Mouse (Mus musculus) embryonic facial prominence, embryonic 12.5 days (tissue): ENCODE results near the gene 6430628N08Rik. TPM values are rescaled to one million over a fixed set of nuclear protein-coding genes. Genes with fewer than 3 reads are reported as not detected.

Experiments used
- ATAC-seq: fragments of 200-750 bp; cut with Nextera tagmentation; 2 replicates; pipeline ENCODE4 v1.8.0; 2017; ENCODE audit not compliant: insufficient number of reproducible peaks, insufficient read depth, low FRiP score, low TSS enrichment
- H3K27ac ChIP-seq: fragments of 300-500 bp; sonication (generic); 2 replicates; pipeline ENCODE4 v1.5.1; 2016; ENCODE audit warnings: mild to moderate bottlenecking
- H3K27me3 ChIP-seq: fragments of 300-500 bp; sonication (generic); 2 replicates; pipeline ENCODE4 v1.6.1; 2016; ENCODE audit warnings: mild to moderate bottlenecking, moderate library complexity
- H3K36me3 ChIP-seq: fragments of 300-500 bp; sonication (generic); 2 replicates; pipeline ENCODE4 v1.6.1; 2016; ENCODE audit warnings: mild to moderate bottlenecking
- H3K4me1 ChIP-seq: fragments of 300-500 bp; sonication (generic); 2 replicates; pipeline ENCODE4 v1.6.1; 2016
- H3K4me2 ChIP-seq: fragments of 300-500 bp; sonication (generic); replicated peaks from 2 replicates; pipeline ENCODE4 v1.6.1; 2016; ENCODE audit warnings: mild to moderate bottlenecking, moderate library complexity
- H3K4me3 ChIP-seq: fragments of 300-500 bp; sonication (generic); 2 replicates; pipeline ENCODE4 v1.5.1; 2016; ENCODE audit warnings: mild to moderate bottlenecking
- H3K9ac ChIP-seq: fragments of 300-500 bp; sonication (generic); 2 replicates; pipeline ENCODE4 v1.6.1; 2016; ENCODE audit warnings: mild to moderate bottlenecking, moderate library complexity
- H3K9me3 ChIP-seq: fragments of 300-500 bp; sonication (generic); 2 replicates; pipeline ENCODE4 v1.6.1; 2016; ENCODE audit warnings: mild to moderate bottlenecking, moderate library complexity
- WGBS: fragments of 180-500 bp; shearing (Covaris S2); methylation state at CpG from one replicate; pipeline ENCODE4 v1.1.7; 2016; 5-methylcytosine and 5-hydroxymethylcytosine counted together
- polyA plus RNA-seq: library from polyadenylated mRNA; unstranded; fragments of >200 nt; fragmentation: Nextera tagmentation; extraction: Ambion mirVana; gene quantifications from 2 replicates; pipeline ENCODE4 v1.2.1, GENCODE M21; 2016

6430628N08Rik gene
- polyA plus RNA-seq, 1 experiment from 2014 or later = not detected

GRCm38 (mm10) chr4:115890066-115890465 lies 399 bp upstream of the 6430628N08Rik start:
- H3K4me3 ChIP-seq = peak overlapping the region; percentile 22
- H3K9me3 ChIP-seq = no peaks in the 10 kb centered on the region
- WGBS = 10% methylated on average over 6 of the region's 6 CpGs
- H3K27ac ChIP-seq = no peak overlapping the region
- ATAC-seq = no peak
- H3K36me3 ChIP-seq = no peaks in the 10 kb centered on the region
- H3K27me3 ChIP-seq = peaks cover 50% of the 10 kb centered on the region
- H3K4me1 ChIP-seq = peaks cover 8% of the 10 kb centered on the region; the same call in 1 of the 2 replicates
- no peak overlapping the region for H3K9ac ChIP-seq
- peak overlapping the region; percentile 44 for H3K4me2 ChIP-seq

GRCm38 (mm10) chr4:115894281-115894680 lies 3.8 kb downstream of the 6430628N08Rik start:
- no peak overlapping the region for H3K4me2 ChIP-seq
- H3K27me3 ChIP-seq = peaks cover 66% of the 10 kb centered on the region
- ATAC-seq = no peak
- H3K36me3 ChIP-seq = no peaks in the 10 kb centered on the region
- H3K9ac ChIP-seq = no peak overlapping the region
- H3K9me3 ChIP-seq = no peaks in the 10 kb centered on the region
- H3K27ac ChIP-seq = no peak overlapping the region
- WGBS = 9% methylated on average over 3 of the region's 3 CpGs
- no peak overlapping the region for H3K4me3 ChIP-seq
- H3K4me1 ChIP-seq = peaks cover 17% of the 10 kb centered on the region

GRCm38 (mm10) chr4:115897901-115898631 lies 7.6 kb downstream of the 6430628N08Rik start:
- Histone ChIP-seq H3K9me3 (no peaks in the 10 kb centered on the region), H3K27ac (no peak overlapping the region), H3K4me3 (peak overlapping the region; percentile 42), H3K36me3 (no peaks in the 10 kb centered on the region), H3K9ac (peak overlapping the region; percentile 47; the same call in 1 of the 2 replicates), H3K4me1 (peaks cover 9% of the 10 kb centered on the region), H3K27me3 (peaks cover 68% of the 10 kb centered on the region), H3K4me2 (peak overlapping the region; percentile 89)
- peak; percentile 13; the same call in 1 of the 2 replicates for ATAC-seq
- WGBS = under 1% methylated on average over 54 of the region's 56 CpGs

GRCm38 (mm10) chr4:115902816-115903215 lies 12.4 kb downstream of the 6430628N08Rik start:
- Histone ChIP-seq H3K27me3 (peaks cover 94% of the 10 kb centered on the region), H3K4me1 (peaks cover 7% of the 10 kb centered on the region), H3K4me3 (no peak overlapping the region), H3K4me2 (no peak overlapping the region), H3K9ac (no peak overlapping the region), H3K27ac (no peak overlapping the region), H3K36me3 (no peaks in the 10 kb centered on the region), H3K9me3 (no peaks in the 10 kb centered on the region)
- WGBS = 18% methylated on average over 5 of the region's 5 CpGs
- ATAC-seq = no peak

- Histone ChIP-seq H3K4me2 (no peak overlapping the region), H3K27ac (no peak overlapping the region), H3K4me1 (peaks cover 4% of the 10 kb centered on the region; the same call in 1 of the 2 replicates), H3K27me3 (peaks cover 93% of the 10 kb centered on the region), H3K9me3 (no peaks in the 10 kb centered on the region), H3K4me3 (no peak overlapping the region), H3K9ac (0 out of 2 replicates have a peak overlapping the region, but pooled peaks have one; percentile 10), H3K36me3 (no peaks in the 10 kb centered on the region)
- 5% methylated on average over 12 of the region's 12 CpGs for WGBS
- ATAC-seq = 0 out of 2 replicates have a peak, but pooled peaks have one; percentile 36
Observed at GRCm38 (mm10) chr4:115904375-115904774, 13.9 kb downstream of the 6430628N08Rik start.

GRCm38 (mm10) chr4:115905701-115906100 lies 15.2 kb downstream of the 6430628N08Rik start:
- no peak overlapping the region for H3K9ac ChIP-seq
- H3K27me3 ChIP-seq = peaks cover 80% of the 10 kb centered on the region
- no peak overlapping the region for H3K27ac ChIP-seq
- no peak for ATAC-seq
- 4% methylated on average over 7 of the region's 7 CpGs for WGBS
- peaks cover 4% of the 10 kb centered on the region; the same call in 1 of the 2 replicates for H3K4me1 ChIP-seq
- no peaks in the 10 kb centered on the region for H3K9me3 ChIP-seq
- no peaks in the 10 kb centered on the region for H3K36me3 ChIP-seq
- no peak overlapping the region for H3K4me3 ChIP-seq
- H3K4me2 ChIP-seq = no peak overlapping the region

GRCm38 (mm10) chr4:115906791-115907190 lies 16.3 kb downstream of the 6430628N08Rik start:
- Histone ChIP-seq H3K27ac (no peak overlapping the region), H3K9ac (no peak overlapping the region), H3K4me3 (no peak overlapping the region), H3K36me3 (no peaks in the 10 kb centered on the region), H3K9me3 (no peaks in the 10 kb centered on the region), H3K4me1 (peaks cover 9% of the 10 kb centered on the region), H3K27me3 (peaks cover 71% of the 10 kb centered on the region), H3K4me2 (no peak overlapping the region)
- 83% methylated on average over 3 of the region's 3 CpGs for WGBS
- ATAC-seq = no peak

- H3K9ac ChIP-seq = no peak overlapping the region
- ATAC-seq = no peak
- H3K27ac ChIP-seq = no peak overlapping the region
- H3K4me1 ChIP-seq = peaks cover 12% of the 10 kb centered on the region
- 67% methylated on average over 1 of the region's 1 CpGs for WGBS
- H3K4me3 ChIP-seq = no peak overlapping the region
- no peak overlapping the region for H3K4me2 ChIP-seq
- H3K9me3 ChIP-seq = no peaks in the 10 kb centered on the region
- H3K36me3 ChIP-seq = no peaks in the 10 kb centered on the region
- peaks cover 61% of the 10 kb centered on the region for H3K27me3 ChIP-seq
Observed at GRCm38 (mm10) chr4:115907994-115908393, 17.5 kb downstream of the 6430628N08Rik start.

- WGBS = 15% methylated on average over 7 of the region's 7 CpGs
- ATAC-seq = no peak
Observed at GRCm38 (mm10) chr4:115908641-115909040, 18.2 kb downstream of the 6430628N08Rik start.

GRCm38 (mm10) chr4:115911586-115911985 lies 21.1 kb downstream of the 6430628N08Rik start:
- no peak overlapping the region for H3K9ac ChIP-seq
- no peak overlapping the region for H3K27ac ChIP-seq
- H3K9me3 ChIP-seq = no peaks in the 10 kb centered on the region
- peak; percentile 67; the same call in 1 of the 2 replicates for ATAC-seq
- H3K4me3 ChIP-seq = no peak overlapping the region
- peaks cover 27% of the 10 kb centered on the region for H3K27me3 ChIP-seq
- WGBS = 5% methylated on average over 4 of the region's 4 CpGs
- no peak overlapping the region for H3K4me2 ChIP-seq
- peaks cover 12% of the 10 kb centered on the region for H3K4me1 ChIP-seq
- H3K36me3 ChIP-seq = no peaks in the 10 kb centered on the region

More at GRCm38 (mm10) chr4:115908641-115909040, 18.2 kb downstream of the 6430628N08Rik start:
- no peak overlapping the region for H3K4me3 ChIP-seq
- H3K27me3 ChIP-seq = peaks cover 57% of the 10 kb centered on the region
- no peaks in the 10 kb centered on the region for H3K9me3 ChIP-seq
- H3K9ac ChIP-seq = no peak overlapping the region
- H3K36me3 ChIP-seq = no peaks in the 10 kb centered on the region
- H3K27ac ChIP-seq = no peak overlapping the region
- H3K4me1 ChIP-seq = peaks cover 12% of the 10 kb centered on the region
- H3K4me2 ChIP-seq = no peak overlapping the region

GRCm38 (mm10) chr4:115919911-115920310 lies 29.4 kb downstream of the 6430628N08Rik start:
- Histone ChIP-seq H3K9ac (no peak overlapping the region), H3K9me3 (no peaks in the 10 kb centered on the region), H3K36me3 (no peaks in the 10 kb centered on the region), H3K4me2 (no peak overlapping the region), H3K4me3 (no peak overlapping the region), H3K27me3 (peaks cover 17% of the 10 kb centered on the region), H3K27ac (no peak overlapping the region), H3K4me1 (no peaks in the 10 kb centered on the region)
- no peak for ATAC-seq
- WGBS = 81% methylated on average over 16 of the region's 16 CpGs

- Histone ChIP-seq H3K27ac (no peak overlapping the region), H3K9me3 (no peaks in the 10 kb centered on the region), H3K4me3 (no peak overlapping the region), H3K36me3 (no peaks in the 10 kb centered on the region), H3K4me1 (no peaks in the 10 kb centered on the region), H3K9ac (no peak overlapping the region), H3K27me3 (peaks cover 16% of the 10 kb centered on the region; the same call in 1 of the 2 replicates), H3K4me2 (no peak overlapping the region)
- 85% methylated on average over 5 of the region's 5 CpGs for WGBS
- no peak for ATAC-seq
Observed at GRCm38 (mm10) chr4:115922688-115923087, 32.2 kb downstream of the 6430628N08Rik start.
